Mouse (Mus musculus): Measurements from ENCODE around the gene Btg2.

The Btg2 gene

GRCm38 (mm10) chr1:134059739-134060695 is 18.9 kb downstream of the Btg2 start:
- DNase-seq (ENCODE audit: low spot score in 2 of 2), result peak; percentile 64 to 65

GRCm38 (mm10) chr1:134058870-134059269 is 20.1 kb downstream of the Btg2 start:
- peak in 1 of 2 experiments; percentile 8 for DNase-seq (ENCODE audit: low spot score in 2 of 2)

DNA sequence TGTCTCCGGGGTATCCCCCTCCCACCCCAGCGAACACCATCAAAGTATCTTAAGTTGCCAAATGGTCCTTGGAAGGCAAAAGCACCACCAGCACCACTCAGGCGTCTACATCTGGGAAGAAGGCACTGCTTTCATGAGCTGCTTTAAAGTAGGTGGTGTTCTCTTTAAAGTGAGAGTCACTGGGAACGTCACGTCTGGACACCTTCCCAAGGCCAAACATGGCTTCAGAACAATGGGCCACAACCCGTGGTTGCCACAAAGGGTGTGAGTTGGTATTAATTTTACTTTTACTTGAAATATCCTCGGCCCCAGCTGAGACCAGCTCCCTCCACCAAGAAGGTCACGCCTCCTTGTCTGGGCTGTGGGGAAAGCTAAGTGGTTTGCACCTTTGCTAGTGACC is 21.2 kb downstream of the Btg2 start:
- no peak for DNase-seq (ENCODE audit: low spot score in 2 of 2)

- no peak for DNase-seq (ENCODE audit: low spot score in 2 of 2)
These were observed 22.6 kb downstream of the Btg2 start for GRCm38 (mm10) chr1:134056285-134056684.

DNA sequence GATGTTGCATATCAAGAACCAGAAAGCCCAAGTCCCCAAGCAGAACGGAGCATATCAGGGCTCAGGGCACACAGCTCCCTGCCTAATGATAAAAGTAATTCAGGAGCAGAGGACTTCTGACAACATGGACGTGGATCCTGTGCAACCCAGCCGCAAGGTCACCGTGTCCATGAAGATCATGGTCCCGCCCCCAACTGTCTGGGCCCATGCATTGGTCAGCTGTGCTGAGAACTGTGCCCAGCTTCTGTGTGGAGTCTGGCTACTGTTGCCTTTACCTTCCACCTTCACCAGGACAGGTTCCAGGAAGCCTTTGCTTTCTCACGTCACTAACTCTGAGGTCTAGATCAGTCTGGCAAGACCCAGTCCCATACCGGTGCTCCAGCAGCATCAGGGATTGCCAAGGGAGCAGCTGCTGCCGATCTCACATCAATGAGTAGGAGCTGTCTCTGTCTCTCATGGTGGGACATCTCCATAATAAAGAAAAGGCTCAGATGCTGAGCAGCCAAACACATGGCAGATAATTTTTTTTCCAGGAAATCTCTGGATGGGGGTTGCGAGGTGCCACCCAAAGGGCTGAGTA is 23.2 kb downstream of the Btg2 start:
- no peak for DNase-seq (ENCODE audit: low spot score in 2 of 2)

- no peak for DNase-seq (ENCODE audit: low spot score in 2 of 2)
These were observed 23.9 kb downstream of the Btg2 start for GRCm38 (mm10) chr1:134055058-134055457.

DNA sequence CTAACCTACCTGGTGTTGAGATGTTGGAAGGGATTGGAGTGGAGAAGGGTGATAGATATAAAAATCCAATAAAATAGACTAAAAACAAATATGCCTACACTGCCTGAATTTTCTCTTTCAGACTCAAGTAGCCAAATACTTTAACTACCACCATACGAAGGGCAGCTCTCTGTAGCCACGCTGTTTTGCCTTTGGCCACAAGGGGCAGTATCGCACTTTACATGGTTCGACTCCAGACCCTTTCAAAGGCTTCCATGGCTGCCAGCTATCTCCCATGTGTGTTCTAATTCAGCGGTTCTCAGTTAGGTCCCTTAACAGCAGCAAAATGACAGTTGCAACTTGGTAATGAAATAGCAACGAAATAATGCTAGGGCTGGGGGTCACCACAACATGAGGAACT is 25.7 kb downstream of the Btg2 start:
- DNase-seq (ENCODE audit: low spot score in 2 of 2), result peak; percentile 81 to 92

- no peak for DNase-seq (ENCODE audit: low spot score in 2 of 2)
These were observed 29.4 kb downstream of the Btg2 start for GRCm38 (mm10) chr1:134049542-134049941.

DNA sequence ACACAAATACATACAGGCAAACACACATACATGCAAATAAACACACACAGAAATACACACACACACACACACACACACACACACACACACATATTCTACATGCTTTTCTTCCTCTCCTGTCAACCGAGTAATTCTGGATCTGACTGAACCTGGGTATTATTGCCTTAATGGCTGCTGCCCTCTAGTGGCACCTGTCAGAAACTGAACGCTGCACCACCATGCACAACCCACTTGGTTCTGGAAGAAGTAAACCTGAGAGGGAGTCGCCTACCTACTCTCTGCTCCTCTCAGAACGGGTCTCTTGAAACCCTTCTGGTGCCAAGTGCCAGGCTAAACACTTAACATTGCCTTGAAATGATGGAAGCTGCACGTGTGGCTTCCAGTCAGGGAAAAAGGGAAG is 30.2 kb downstream of the Btg2 start:
- DNase-seq (ENCODE audit: low spot score in 2 of 2), result peak in 1 of 2 experiments; percentile 70

DNA sequence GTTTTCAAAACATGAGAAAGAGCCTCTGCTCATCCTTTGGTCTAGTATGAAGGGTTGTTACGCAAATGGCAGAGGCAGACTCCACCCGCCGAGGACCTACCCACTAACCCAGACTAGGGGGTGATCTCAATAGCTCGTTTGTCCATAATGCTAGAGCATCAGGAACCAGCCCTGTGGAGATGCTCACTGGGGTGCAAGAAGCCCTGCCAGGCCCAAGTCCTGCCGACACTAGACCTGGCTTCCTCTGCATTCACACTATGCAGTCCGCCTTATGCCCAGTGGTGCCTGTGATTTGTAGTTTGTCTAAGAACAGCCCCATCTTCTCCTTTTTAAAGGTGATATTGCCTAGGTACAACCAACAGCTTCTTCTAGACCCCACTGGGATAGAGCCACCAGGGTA is 31.5 kb downstream of the Btg2 start:
- DNase-seq (ENCODE audit: low spot score in 2 of 2), result no peak

- no peak for DNase-seq (ENCODE audit: low spot score in 2 of 2)
These were observed 32.5 kb downstream of the Btg2 start for GRCm38 (mm10) chr1:134046387-134046786.

- DNase-seq (ENCODE audit: low spot score in 2 of 2), result peak; percentile 64 to 78
These were observed 32.9 kb downstream of the Btg2 start for GRCm38 (mm10) chr1:134045971-134046370.

GRCm38 (mm10) chr1:134044805-134045204 is 34.1 kb downstream of the Btg2 start:
- DNase-seq (ENCODE audit: low spot score in 2 of 2), result no peak

DNA sequence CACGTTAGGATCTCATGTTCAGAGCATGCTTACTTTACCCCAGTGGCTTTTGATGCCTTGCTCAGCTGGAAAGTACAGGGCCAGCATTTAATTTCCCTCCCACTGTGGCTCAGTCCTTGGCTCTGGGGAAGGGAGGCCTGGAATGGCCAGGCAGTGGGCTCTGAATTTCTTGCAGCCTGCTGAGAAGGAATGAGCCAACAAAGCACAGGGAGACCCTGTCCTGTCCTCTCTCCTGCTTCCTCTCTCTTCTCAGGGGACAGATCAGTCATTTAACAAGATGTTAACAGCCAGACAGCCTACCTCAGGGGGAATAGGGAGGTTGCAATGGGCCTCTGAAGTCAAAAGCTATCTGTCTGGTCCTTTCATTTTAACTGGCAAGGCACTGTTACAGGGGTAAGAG is 36.6 kb downstream of the Btg2 start:
- no peak for DNase-seq (ENCODE audit: low spot score in 2 of 2)

DNA sequence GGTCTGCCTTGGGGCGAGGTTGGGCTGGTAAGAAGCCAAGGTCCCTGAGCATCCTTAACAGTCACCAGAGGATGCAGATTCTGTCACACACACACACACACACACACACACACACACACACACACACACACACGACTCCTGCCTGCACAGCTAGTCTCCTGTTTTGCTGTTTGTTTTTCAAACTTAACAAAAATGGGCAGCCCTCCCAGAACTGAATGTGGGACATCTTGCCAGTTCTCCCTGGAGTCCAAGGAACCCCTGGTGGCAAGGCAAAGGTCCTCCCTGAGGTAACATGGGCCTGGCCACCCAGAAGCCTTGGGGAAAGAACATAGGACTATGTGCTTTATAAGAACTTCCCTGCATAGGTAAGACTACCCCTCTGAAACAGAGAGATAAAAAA is 37.0 kb downstream of the Btg2 start:
- DNase-seq (ENCODE audit: low spot score in 2 of 2), result no peak

DNA sequence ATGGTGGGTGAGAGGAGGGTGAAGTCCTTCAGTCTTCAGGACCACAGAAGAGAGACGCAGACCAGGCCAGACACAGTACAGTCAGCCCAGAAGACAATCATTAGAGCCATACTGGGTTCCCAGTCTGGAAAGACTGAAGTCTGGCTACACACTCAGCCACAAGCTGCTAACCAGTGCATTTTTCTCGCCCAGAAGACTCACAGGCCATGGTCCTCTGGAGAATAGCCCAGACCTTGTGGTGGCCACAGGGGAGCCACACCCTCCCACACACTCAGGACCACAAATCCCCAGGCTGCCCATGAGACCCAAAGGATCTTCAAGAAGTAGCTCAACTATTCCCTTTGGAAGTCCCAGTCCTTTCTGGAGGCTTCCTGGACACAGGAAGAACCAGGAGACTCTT is 39.6 kb downstream of the Btg2 start:
- no peak for DNase-seq (ENCODE audit: low spot score in 2 of 2)

DNA sequence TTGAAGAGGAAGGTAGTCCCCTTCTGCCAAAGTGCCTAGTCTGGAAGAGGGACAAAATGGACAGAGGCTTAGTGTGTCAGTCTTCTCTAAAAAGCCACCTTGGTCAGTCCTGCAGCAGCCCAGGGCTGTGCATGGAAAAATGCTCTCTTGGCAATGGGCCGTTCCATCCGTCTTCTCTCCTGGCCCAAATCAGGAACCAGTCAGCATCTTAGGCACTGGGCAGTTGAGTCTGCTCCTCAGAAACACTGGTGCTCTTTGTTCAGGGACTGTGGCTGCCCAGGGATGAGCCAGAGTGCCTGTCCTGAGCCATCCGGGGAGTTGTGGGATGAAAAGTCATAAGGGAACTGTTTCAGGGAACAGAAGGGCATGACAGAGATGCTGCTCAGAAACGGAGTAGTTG is 40.6 kb downstream of the Btg2 start:
- no peak for DNase-seq (ENCODE audit: low spot score in 2 of 2)

DNA sequence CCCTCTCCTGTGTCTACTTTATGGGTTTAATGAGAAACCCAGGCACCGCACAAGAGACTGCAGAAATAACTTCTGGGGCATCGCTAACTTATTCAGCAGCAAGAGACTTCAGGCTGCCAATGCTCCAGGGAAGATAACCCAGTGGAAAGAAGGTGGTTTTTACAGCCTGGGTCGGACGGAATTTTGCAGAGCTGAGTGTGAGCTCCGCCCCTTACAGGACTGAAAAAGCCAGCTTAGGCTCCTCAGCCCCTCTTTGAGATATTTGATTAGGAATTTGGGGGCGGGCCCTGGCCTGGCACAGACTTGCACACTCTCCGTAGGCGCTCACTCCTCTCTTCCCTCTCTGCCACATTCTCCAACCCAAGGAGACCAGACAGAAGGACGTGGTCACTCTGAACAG is 41.7 kb downstream of the Btg2 start, which contains the start of gene Fmod:
Gene Fmod, plus strand, starts transcription at position 83 of the 400 bp plus-strand sequence.
- DNase-seq (ENCODE audit: low spot score in 2 of 2), result no peak

GRCm38 (mm10) chr1:134036492-134036891 is 42.4 kb downstream of the Btg2 start:
- no peak for DNase-seq (ENCODE audit: low spot score in 2 of 2)

DNA sequence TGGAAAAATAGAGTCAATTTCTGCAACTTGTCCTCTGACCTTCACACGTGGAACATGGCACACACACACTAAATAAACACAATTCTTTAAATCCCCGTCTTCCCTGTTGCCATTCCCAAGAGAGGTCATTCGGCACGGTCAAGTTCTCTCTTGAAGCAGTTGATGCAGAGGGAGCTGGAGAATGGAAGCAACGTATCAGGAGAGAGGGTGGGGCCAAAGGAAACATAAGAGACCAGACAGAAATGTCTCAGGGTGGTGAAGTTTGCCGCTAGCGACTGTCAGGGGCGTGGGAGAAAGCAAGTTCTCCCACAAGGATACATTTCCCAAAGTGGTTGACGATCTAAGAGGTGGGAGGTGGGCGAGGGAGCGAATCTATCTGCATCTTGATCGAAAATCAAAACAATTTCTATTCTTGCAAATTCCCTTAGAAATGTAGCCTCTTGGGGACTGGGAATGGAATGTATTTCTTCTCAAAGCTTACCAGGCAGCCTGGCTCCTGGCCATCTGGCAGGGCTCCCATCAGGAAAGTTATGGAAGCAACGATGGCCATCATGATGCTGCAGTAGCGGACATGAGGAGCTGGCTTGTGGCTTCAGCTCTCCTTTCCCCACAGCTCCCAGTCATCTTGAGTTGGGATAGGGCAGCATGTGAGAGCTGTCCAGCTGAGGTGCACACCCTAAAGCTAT is 50.6 kb downstream of the Btg2 start:
- no peak for DNase-seq (ENCODE audit: low spot score in 2 of 2)

DNA sequence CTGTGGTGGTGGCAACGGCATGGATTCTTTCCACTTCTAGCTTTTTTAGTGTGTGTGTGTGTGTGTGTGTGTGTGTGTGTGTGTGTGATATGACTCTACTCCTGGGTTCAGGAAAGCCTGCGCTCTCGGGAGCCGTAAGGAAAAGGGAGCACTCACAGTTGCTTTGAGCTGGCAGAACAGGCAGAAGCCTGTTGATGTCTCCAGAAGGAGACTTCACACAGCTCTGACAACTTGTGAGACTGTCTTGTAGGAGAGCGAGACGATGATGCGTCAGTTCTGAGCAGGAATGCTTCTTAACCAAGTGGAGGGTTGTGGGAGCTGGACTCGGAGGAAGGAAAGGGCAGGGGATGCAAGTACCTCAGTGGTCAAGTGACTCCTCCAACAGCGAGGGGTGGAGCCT is 52.2 kb downstream of the Btg2 start:
- no peak for DNase-seq (ENCODE audit: low spot score in 2 of 2)

DNA sequence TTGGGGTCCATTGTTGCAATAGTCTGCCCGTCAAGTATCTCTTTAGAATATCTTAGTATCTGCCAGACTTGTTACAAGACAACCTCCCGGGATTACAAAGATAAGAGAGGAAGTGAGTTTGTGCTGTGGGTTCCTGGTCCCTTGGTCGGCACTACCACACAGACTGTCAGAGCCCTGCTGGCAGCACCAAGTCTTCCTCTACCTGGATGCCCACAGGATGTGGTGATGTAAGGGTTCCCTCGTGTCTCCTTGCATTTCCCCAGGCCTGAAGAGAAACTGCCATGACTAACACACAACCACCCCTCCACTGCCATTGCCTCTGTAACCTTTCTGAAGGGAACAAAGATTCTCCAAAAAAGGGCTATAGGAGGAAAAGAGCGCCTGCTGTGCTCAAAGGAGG is 52.9 kb downstream of the Btg2 start:
- no peak for DNase-seq (ENCODE audit: low spot score in 2 of 2)
